Mouse (Mus musculus): ENCODE data around the gene Fut8.

Gene Fut8

GRCm38 (mm10) chr12:77309507-77309906, 71.6 kb downstream of the Fut8 start:
- DNase-seq, result no peak

DNA sequence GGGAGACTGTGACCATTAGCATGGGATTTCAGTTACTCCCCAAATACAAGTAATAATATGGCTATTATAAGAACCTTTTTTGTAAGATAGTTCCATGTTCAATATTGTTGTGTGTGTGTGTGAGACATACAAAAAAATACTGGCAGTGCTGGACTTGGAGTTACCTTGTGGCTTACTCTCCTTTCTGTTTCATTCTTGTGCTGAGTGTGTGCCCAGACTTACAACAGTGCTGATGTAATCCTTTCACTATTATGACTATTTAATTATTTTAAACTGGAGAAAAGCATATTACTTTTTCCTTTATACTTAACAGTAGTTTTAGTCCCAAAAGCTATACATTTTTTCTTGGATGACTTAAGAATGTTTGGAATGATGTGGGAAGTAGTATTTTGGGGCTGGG, 75.6 kb downstream of the Fut8 start:
- no peak for DNase-seq

DNA sequence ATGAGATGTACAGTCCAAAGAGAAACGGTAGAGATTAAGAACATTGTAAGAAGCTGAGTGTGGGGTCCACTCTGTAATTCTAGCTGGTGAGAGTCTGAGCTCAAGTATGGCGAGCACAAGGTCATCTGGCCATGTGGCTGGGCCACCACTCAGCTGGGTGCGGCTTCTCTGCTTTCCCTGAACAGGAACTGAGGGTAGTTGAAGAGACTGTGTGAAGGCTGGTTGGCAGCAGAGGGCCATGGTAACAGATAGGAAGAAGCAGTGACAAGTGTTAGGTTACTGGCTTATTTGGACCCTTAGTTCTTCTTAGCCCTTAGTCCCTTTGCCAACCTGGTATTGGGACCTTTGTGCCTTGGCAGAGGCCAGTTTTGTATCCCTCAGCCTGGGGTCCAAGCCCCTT, 86.2 kb downstream of the Fut8 start:
- DNase-seq, result no peak

DNA sequence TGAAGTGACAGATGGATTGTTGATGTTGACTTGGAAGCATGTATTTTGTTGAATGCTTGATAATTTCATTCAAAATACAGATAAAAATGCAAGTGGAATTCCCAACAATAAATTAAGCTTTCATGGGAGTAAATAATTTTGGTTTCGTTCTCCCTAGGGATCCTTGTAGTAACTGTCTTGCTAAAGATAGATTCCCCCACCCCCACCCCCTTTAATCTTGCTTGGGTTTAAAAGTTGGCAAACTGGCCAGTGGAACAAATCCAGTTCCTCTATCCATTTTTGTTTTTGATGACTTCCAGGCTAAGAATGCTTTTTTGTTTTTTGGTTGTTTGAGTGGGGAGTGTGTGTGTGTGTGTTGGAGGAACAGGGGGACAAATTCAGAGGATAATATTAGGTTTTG, 108.6 kb downstream of the Fut8 start:
- DNase-seq, result peak in 1 of 2 experiments; percentile 2

DNA sequence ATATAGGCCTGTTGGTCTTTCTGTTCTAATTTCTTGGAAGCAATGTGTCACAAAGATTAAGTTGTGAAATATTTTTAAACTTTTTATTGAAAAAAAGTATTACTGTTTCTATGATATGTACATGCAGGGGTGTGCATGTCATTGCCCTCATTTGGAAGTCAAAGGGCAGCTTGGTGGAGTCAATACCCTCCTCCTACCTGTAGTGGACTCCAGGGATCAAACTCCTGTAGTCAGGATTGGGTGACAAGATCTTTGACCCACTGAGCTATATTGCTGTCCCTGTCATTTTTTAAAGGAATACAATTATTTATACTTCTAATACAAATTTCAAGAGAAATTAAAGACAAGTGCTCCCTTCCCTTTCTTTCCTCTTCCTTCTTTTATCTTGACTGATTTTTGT, 111.6 kb downstream of the Fut8 start:
- no peak for DNase-seq

DNA sequence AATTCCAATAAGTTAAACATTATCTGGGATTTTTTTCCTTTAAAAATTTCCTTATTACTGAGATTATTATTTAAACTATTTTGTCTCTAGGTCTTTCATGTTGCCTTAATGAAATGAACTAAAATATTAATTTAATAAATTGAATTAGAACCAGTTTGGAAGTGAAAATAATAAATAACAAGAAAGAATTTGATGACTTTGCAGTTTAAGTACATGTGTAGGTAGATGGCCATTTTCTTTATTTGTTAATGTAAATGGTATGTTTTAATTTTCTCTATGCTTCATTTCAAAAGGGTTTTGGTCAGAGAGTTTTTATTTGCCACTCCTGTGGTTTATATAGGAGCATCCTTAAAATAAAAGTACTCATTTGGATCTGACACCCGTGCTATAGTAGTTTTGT, 177.8 kb downstream of the Fut8 start:
- no peak for DNase-seq

DNA sequence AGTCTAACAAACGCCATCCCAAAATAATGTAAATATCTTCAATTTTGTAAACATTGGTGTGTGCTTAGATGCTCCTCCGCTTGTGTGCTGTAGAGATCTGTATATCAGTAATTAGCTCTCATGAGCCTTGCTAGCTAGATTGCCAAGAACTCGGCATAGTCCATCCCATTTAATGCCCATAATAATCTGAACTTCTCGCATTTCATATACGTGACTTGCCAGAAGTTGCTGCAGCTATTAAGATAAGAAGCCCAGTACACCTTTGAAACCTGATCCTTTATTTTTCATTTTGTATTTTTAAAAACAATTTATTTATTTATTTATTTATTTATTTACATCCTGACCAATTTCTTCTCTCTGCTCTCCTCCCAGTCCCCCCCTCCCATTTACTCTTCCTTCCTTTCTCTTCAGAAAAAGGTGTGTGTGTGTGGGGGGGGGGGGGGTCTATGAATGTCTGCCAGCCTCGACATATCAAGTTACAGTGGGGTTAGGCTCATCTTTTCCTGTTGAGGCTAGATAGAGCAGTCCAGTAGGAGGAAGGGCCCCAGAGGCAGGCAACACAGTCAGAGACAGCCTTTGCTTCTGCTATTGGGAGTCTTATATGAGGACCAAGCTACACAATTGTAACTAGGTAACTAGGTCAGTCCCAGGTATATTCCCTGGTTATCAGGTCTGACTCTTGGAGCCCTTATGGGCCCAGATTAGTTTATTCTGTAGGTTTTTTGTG, 183.9 kb downstream of the Fut8 start:
- DNase-seq, result no peak

- DNase-seq, result no peak
These were observed 188.2 kb downstream of the Fut8 start for GRCm38 (mm10) chr12:77426093-77426492.

- no peak for DNase-seq
These were observed 190.2 kb downstream of the Fut8 start for GRCm38 (mm10) chr12:77428165-77428564.

GRCm38 (mm10) chr12:77429381-77429780, 191.5 kb downstream of the Fut8 start:
- DNase-seq, result no peak

- no peak for DNase-seq
These were observed 198.8 kb downstream of the Fut8 start for GRCm38 (mm10) chr12:77436733-77437132.

GRCm38 (mm10) chr12:77450816-77451215, 212.9 kb downstream of the Fut8 start:
- no peak for DNase-seq

DNA sequence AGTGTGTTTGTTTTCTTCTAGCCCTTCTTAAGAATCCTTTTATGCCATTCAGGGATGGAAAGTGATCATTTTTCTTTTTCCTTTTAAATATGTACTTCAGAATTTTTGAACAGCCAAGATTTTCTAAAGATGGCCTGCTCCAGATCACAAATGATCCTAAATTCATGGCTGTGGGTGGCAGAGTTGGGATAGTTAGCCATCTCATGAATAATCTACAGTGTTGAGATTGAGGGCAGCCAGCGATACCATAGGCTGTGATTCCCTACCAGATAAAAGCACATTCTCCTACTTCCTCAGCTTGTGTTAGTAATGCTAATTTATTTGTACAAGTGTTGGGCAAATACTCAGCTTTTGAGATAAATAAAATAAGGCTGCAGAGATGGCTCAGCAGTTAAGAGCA, 228.3 kb downstream of the Fut8 start:
- no peak for DNase-seq

- no peak for DNase-seq
These were observed 242.0 kb downstream of the Fut8 start for GRCm38 (mm10) chr12:77479931-77480330.

- DNase-seq, result no peak
These were observed 243.2 kb downstream of the Fut8 start for GRCm38 (mm10) chr12:77481153-77481552.

GRCm38 (mm10) chr12:77481799-77482198, 243.9 kb downstream of the Fut8 start:
- DNase-seq, result no peak

DNA sequence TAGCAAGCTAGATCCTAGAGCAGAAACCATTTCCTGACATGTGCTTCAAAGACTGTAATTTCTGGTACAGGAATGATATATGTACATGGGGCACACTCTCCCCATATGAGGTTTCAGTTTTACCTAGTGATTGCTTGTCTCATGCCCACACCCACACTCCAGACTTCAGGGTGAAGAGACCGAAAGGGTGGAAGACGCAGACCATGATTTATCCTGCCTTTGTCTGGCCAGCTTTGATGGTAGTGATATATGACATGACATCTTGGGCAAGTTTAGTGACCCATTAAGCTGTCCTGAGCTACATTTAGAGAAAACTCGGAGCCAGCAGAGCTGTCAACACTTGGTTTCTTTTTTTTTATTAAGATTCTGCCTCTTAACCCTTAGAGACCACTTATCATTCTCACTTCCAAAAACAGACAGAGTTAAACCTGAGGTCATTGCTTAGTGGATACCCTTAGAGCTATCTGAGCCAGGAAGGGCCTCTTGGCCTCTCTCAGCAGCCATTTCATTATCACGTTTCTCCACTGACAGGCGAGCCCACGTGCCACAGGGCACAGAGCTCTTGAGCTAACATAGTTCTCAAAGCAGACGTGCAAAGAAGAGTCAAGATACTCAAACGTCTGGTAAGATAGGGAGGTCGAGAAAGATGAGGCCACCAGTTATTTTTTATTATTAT, 245.4 kb downstream of the Fut8 start:
- no peak for DNase-seq

- no peak for DNase-seq
These were observed 246.8 kb downstream of the Fut8 start for GRCm38 (mm10) chr12:77484761-77485160.

DNA sequence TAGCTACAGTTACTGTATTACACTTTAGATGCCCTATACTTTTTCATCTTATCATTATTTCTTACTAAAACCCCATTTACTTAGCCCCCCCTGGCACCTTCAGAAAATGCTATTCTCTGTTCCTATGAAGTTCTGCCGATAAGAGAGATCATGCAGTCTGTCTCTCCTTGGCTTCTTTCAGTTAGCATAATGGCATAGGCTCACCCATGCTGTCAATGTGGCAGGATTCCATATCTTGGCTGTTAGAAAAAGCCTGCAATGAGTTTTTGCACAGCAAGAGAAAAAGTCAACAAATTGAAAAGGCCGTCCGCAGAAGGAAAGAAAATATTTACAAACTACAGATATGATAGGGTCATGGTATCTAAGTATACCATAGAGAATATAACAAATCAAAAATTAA, 253.6 kb downstream of the Fut8 start:
- DNase-seq, result no peak

GRCm38 (mm10) chr12:77495781-77496180, 257.9 kb downstream of the Fut8 start:
- no peak for DNase-seq

GRCm38 (mm10) chr12:77498153-77498552, 260.2 kb downstream of the Fut8 start:
- no peak for DNase-seq

GRCm38 (mm10) chr12:77500439-77501055, 262.6 kb downstream of the Fut8 start:
- DNase-seq, result no peak

- peak in 1 of 2 experiments; percentile 35 for DNase-seq
These were observed 263.7 kb downstream of the Fut8 start for GRCm38 (mm10) chr12:77501466-77502240.
